Mouse (Mus musculus): ENCODE measurements around the gene H2-DMb2. TPM values are rescaled to one million over a fixed set of nuclear protein-coding genes. Genes with fewer than 3 reads are reported as not detected.

H2-DMb2 gene
- total RNA-seq, 2 experiments from 2014 or later = 2.0 to 4.6 TPM

- ATAC-seq (replicated peaks; ENCODE audit: low FRiP score, poor library complexity, severe bottlenecking) = no peak
Measured at GRCm38 (mm10) chr17:34117421-34118112, 25.5 kb upstream of the H2-DMb2 start.

DNA sequence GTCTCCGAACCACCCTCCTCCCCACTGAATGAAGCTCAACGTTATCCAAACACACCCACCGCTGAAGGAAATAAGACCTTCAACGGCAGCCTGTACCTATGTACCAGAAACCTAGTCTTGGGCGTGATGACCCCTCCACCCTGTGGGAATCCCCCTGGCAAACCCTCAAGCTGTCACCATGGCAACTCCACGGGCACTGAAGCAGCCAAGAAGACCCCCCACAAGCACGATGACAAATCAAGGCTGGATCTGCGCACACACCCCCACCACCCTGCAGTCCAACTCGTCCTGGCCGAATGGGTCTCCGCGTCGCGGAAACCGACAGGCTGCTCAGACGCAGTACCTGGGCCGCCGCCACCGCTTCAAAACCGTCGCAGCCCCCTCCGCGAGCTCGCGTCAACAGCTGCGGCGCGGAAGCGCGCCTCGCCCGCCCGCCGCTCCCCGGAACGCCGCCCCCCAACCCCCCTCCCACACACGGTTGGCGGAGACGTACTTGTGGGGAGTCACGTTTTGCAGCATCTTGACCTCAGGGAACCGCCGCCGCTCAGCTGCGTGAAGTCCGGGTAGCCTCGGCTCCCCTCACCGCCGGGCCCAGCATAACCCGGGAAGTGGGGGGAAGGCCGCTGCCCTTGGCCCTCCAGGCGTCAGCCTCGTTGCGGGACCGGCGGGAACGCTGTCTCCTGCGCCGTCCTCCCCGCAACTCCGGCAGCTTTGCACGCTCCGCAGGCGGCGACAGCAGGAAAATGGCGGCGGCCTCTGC, 24.8 kb upstream of the H2-DMb2 start:
- ATAC-seq (replicated peaks; ENCODE audit: low FRiP score, poor library complexity, severe bottlenecking) = no peak

DNA sequence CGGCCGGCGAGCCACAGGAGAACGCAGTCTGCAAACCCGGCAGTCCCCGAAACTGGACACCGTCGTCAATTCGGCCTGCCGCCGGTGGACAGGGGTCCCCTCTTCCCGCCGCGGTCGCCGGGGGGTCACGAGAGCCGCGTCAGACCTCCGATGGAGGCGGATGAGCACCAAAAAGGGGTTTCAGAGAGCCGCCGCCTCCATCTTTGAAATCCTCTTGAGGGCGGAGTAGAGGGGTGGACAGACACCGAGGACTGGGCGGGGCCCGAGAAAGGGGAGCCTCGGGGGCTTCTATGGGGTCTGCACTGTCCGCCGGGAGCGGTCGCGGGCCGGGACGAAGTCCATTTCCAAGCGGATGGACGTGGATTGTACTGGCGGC, 24.2 kb upstream of the H2-DMb2 start:
- ATAC-seq (replicated peaks; ENCODE audit: low FRiP score, poor library complexity, severe bottlenecking) = peak; percentile 10

- peak; percentile 72 for ATAC-seq (replicated peaks; ENCODE audit: low FRiP score, poor library complexity, severe bottlenecking)
Measured at GRCm38 (mm10) chr17:34119249-34120179, 23.6 kb upstream of the H2-DMb2 start, which contains the start of gene H2-DMa. H2-DMa (plus strand) TSS chr17:34119541.

GRCm38 (mm10) chr17:34120180-34120723, 22.9 kb upstream of the H2-DMb2 start:
- ATAC-seq (replicated peaks; ENCODE audit: low FRiP score, poor library complexity, severe bottlenecking) = 0 out of 2 replicates have a peak, but pooled peaks have one; percentile 13

GRCm38 (mm10) chr17:34120814-34121171, 22.3 kb upstream of the H2-DMb2 start:
- ATAC-seq (replicated peaks; ENCODE audit: low FRiP score, poor library complexity, severe bottlenecking) = peak; percentile 50

- ATAC-seq (replicated peaks; ENCODE audit: low FRiP score, poor library complexity, severe bottlenecking) = no peak
Measured at GRCm38 (mm10) chr17:34121172-34121878, 21.8 kb upstream of the H2-DMb2 start.

DNA sequence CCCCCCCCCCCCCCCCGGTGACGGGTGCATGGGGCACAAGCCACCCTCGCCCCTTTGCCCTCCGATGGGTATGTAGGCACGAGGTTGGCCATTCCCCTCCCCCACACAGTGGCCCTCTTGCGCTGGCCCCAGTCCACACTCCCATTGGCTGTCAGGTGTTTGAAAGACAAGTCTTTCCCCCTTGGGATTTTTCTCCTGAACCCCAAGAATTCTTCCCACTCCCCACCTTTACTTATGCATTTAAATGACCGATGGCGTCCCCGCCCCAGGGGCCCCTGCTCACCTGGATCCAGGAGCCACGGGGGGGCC, 21.3 kb upstream of the H2-DMb2 start:
- ATAC-seq (replicated peaks; ENCODE audit: low FRiP score, poor library complexity, severe bottlenecking) = no peak

- peak; percentile 45 for ATAC-seq (replicated peaks; ENCODE audit: low FRiP score, poor library complexity, severe bottlenecking)
Measured at GRCm38 (mm10) chr17:34122188-34122984, 20.7 kb upstream of the H2-DMb2 start, which contains the start of gene Brd2. Brd2 (minus strand) TSS chr17:34122634.

GRCm38 (mm10) chr17:34123111-34123510, 20.0 kb upstream of the H2-DMb2 start:
- ATAC-seq (replicated peaks; ENCODE audit: low FRiP score, poor library complexity, severe bottlenecking) = no peak

- no peak for ATAC-seq (replicated peaks; ENCODE audit: low FRiP score, poor library complexity, severe bottlenecking)
Measured at GRCm38 (mm10) chr17:34123518-34123917, 19.6 kb upstream of the H2-DMb2 start.

GRCm38 (mm10) chr17:34124649-34125048, 18.5 kb upstream of the H2-DMb2 start:
- no peak for ATAC-seq (replicated peaks; ENCODE audit: low FRiP score, poor library complexity, severe bottlenecking)

DNA sequence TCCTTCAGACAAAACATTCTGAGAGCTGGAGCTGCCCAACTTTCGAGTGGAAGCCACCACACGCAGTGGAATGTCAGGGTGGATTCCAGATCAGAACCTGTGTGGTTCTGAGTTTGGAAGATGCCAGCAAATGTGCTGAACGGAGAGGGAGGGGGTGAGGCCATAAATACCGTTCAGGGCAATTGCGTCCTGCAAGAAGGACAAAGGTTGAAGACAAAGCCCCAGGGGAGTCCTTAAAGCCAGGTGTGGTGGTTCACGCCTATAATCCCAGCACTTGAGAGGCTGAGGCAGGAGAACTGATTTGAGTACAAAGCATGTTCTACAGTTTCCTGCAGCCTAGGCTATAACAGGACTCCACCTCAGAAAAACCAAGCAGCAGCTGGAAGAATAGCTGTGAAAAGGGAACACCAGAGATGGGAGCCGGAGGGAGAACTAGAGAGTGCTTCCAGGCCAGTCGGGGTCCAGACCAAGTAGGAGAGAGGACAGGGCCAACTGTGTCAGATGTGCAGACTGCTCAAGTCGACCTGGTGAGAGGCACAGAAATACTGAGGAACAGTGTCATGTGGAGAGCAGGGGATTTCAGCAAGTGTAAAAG, 16.2 kb upstream of the H2-DMb2 start:
- no peak for ATAC-seq (replicated peaks; ENCODE audit: low FRiP score, poor library complexity, severe bottlenecking)

GRCm38 (mm10) chr17:34127475-34127874, 15.6 kb upstream of the H2-DMb2 start:
- ATAC-seq (replicated peaks; ENCODE audit: low FRiP score, poor library complexity, severe bottlenecking) = peak; percentile 81

- no peak for ATAC-seq (replicated peaks; ENCODE audit: low FRiP score, poor library complexity, severe bottlenecking)
Measured at GRCm38 (mm10) chr17:34128264-34128937, 14.7 kb upstream of the H2-DMb2 start.

GRCm38 (mm10) chr17:34128944-34129791, 13.9 kb upstream of the H2-DMb2 start:
- ATAC-seq (replicated peaks; ENCODE audit: low FRiP score, poor library complexity, severe bottlenecking) = no peak

Data from erythroid progenitor cell, adult 5-6 weeks (primary cell).